Mouse (Mus musculus): ENCODE measurements around the gene Cenpt.

GRCm38 (mm10) chr8:105854303-105854702 is 1.2 kb upstream of the Cenpt start:
- no peak for TF ChIP-seq GATA1 (IDR thresholded peaks at IDR 0.05; ENCODE audit: borderline replicate concordance, low read length)
- TF ChIP-seq FLI1 (IDR thresholded peaks at IDR 0.05; ENCODE audit: low read length) = no peak

Measured in megakaryocyte, embryonic 14.5 days (primary cell).